Mouse (Mus musculus): ENCODE results near the gene E130309D02Rik. TPM values are rescaled to one million over a fixed set of nuclear protein-coding genes. Genes with fewer than 3 reads are reported as not detected.

The E130309D02Rik gene
- polyA plus RNA-seq, 2 experiments: 12.7 to 13.7 TPM

GRCm38 (mm10) chr5:143359263-143359662, 44.1 kb upstream of the E130309D02Rik start:
- no peak for ATAC-seq (ENCODE audit: insufficient read depth)
- H3K27me3 ChIP-seq (ENCODE audit: control insufficient read depth, insufficient read depth, low read length): peaks cover 29% of the 10 kb centered on the region
- 26% methylated on average over 7 of the region's 7 CpGs for WGBS (ENCODE audit: insufficient replicate concordance)

DNA sequence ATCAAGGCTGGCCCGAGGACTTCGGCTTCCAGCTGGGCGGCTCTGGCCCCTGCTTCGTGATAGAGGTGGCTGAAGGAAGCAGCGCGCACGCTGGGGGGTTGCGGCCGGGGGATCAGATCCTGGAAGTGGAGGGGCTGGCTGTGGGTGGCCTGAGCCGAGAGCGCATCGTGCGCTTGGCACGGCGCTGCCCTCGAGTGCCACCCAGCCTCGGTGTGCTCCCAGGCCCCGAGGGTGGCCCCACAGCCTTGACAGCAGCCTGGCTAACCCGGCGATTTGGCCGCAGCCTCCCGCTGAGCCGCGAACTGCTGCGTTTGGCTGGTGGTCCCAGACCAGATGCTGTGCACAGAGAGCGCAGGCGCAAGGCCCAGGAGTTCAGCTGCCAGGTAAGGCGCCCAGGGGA, 42.4 kb upstream of the E130309D02Rik start:
- no peak overlapping the region for H3K9ac ChIP-seq (replicated peaks)
- DNase-seq (ENCODE audit: low read depth in 3 of 3, low spot score in 3 of 3) (no peak), ATAC-seq (ENCODE audit: insufficient read depth) (no peak)
- no peaks in the 10 kb centered on the region for H3K36me3 ChIP-seq (replicated peaks; ENCODE audit: control insufficient read depth, insufficient read depth, low read depth)
- no peak overlapping the region for H3K4me3 ChIP-seq (ENCODE audit: insufficient read depth in 1 of 2, low read depth in 2 of 2, low read length in 2 of 2)
- H3K4me1 ChIP-seq (replicated peaks; ENCODE audit: control insufficient read depth in 2 of 2, insufficient read depth in 2 of 2, low read length in 1 of 2): no peaks in the 10 kb centered on the region
- TF ChIP-seq CTCF (IDR thresholded peaks at IDR 0.05; ENCODE audit: low read depth): no peak
- TF ChIP-seq EP300 (IDR thresholded peaks at IDR 0.05; ENCODE audit: low read depth): no peak
- 6% methylated on average over 28 of the region's 28 CpGs for WGBS (ENCODE audit: insufficient replicate concordance)
- H3K9me3 ChIP-seq (ENCODE audit: control insufficient read depth, low read length): no peaks in the 10 kb centered on the region
- H3K27me3 ChIP-seq (ENCODE audit: control insufficient read depth, insufficient read depth, low read length): peaks cover 18% of the 10 kb centered on the region
- H3K4me2 ChIP-seq (ENCODE audit: low read depth): no peak overlapping the region
- H3K27ac ChIP-seq: no peak overlapping the region

More at GRCm38 (mm10) chr5:143359263-143359662, 44.1 kb upstream of the E130309D02Rik start:
- Histone ChIP-seq H3K4me2 (ENCODE audit: low read depth) (no peak overlapping the region), H3K27ac (no peak overlapping the region), H3K9ac (replicated peaks) (no peak overlapping the region), H3K9me3 (ENCODE audit: control insufficient read depth, low read length) (no peaks in the 10 kb centered on the region), H3K4me1 (replicated peaks; ENCODE audit: control insufficient read depth in 2 of 2, insufficient read depth in 2 of 2, low read length in 1 of 2) (no peaks in the 10 kb centered on the region), H3K4me3 (ENCODE audit: insufficient read depth in 1 of 2, low read depth in 2 of 2, low read length in 2 of 2) (no peak overlapping the region), H3K36me3 (replicated peaks; ENCODE audit: control insufficient read depth, insufficient read depth, low read depth) (no peaks in the 10 kb centered on the region)
- TF ChIP-seq EP300 (IDR thresholded peaks at IDR 0.05; ENCODE audit: low read depth) (no peak), CTCF (IDR thresholded peaks at IDR 0.05; ENCODE audit: low read depth) (no peak)
- DNase-seq (ENCODE audit: low read depth in 3 of 3, low spot score in 3 of 3): no peak

DNA sequence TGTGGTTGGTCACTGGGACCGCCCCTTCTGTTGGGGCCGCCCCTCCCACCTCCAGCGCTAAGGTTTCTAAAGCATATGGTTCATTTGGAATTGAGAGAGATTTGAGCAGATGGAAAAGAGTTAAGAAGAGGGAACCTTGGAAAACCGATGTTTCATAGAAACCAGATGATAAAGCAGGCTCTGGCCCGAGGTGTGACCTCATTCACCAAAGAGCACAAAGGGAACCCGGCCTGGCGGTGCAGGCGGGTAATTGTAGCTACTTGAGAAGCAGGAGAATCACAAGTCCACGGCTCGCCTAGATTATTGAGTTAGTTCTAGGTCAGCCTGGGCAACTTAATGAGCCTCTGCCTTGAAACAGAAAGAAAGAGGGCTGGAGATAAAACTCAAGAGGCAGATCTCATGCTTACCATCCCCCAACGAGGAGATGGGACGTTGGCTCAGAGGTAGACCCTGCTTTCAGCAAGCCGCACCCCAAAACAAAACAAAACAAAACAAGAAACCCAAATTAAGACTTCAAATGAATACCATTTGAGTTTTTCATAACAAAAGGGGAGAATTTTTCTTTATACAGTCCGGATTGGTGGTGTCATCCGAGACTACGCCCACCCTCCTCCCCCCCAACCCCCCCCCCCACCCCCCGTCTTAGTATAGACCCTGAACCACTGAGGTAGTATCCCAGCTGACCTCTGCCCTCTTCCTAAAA, 41.7 kb upstream of the E130309D02Rik start, which contains the start of gene Grid2ip:
Gene Grid2ip, plus strand, starts transcription at position 653 of the 703 bp plus-strand sequence.
- ATAC-seq (ENCODE audit: insufficient read depth) (no peak), DNase-seq (ENCODE audit: low read depth in 3 of 3, low spot score in 3 of 3) (no peak)
- no peak within 1 kb of the TSS for H3K4me3 ChIP-seq (ENCODE audit: insufficient read depth in 1 of 2, low read depth in 2 of 2, low read length in 2 of 2)
- WGBS (ENCODE audit: insufficient replicate concordance): 16% methylated on average over 17 of the region's 17 CpGs
- no peaks in the 10 kb centered on the region for H3K9me3 ChIP-seq (ENCODE audit: control insufficient read depth, low read length)
- H3K27me3 ChIP-seq (ENCODE audit: control insufficient read depth, insufficient read depth, low read length): peaks cover 18% of the 10 kb centered on the region
- no peak within 1 kb of the TSS for H3K4me2 ChIP-seq (ENCODE audit: low read depth)
- no peaks in the 10 kb centered on the region for H3K4me1 ChIP-seq (replicated peaks; ENCODE audit: control insufficient read depth in 2 of 2, insufficient read depth in 2 of 2, low read length in 1 of 2)
- no peaks in the 10 kb centered on the region for H3K36me3 ChIP-seq (replicated peaks; ENCODE audit: control insufficient read depth, insufficient read depth, low read depth)
- H3K27ac ChIP-seq: no peak within 1 kb of the TSS
- no peak within 1 kb of the TSS for H3K9ac ChIP-seq (replicated peaks)
- no peak for TF ChIP-seq CTCF (IDR thresholded peaks at IDR 0.05; ENCODE audit: low read depth)
- no peak for TF ChIP-seq EP300 (IDR thresholded peaks at IDR 0.05; ENCODE audit: low read depth)

DNA sequence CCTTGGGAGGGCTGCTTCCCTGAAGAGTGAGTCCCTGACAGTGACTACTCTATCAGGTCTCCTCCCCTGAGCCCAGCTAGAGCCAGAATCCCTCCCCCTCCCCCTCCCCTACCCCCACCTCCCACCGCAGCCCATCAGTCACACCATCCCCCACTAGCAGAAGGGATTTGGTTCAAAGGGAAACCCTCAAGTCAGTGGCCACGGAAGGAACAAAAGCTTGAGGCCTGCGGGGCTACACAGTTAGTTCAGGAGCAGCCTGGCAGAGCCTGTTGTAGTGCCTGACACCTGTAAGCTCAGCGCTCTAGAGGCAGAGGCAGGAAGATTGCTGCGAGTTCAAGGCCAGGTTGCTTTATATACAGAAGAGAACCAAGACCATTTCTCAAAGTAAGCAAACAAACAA, 40.9 kb upstream of the E130309D02Rik start:
- H3K4me1 ChIP-seq (replicated peaks; ENCODE audit: control insufficient read depth in 2 of 2, insufficient read depth in 2 of 2, low read length in 1 of 2): no peaks in the 10 kb centered on the region
- DNase-seq (ENCODE audit: low read depth in 3 of 3, low spot score in 3 of 3) (no peak), ATAC-seq (ENCODE audit: insufficient read depth) (no peak)
- H3K4me2 ChIP-seq (ENCODE audit: low read depth): no peak overlapping the region
- WGBS (ENCODE audit: insufficient replicate concordance): 30% methylated on average over 5 of the region's 5 CpGs
- H3K9me3 ChIP-seq (ENCODE audit: control insufficient read depth, low read length): no peaks in the 10 kb centered on the region
- H3K27ac ChIP-seq: no peak overlapping the region
- H3K9ac ChIP-seq (replicated peaks): no peak overlapping the region
- no peak overlapping the region for H3K4me3 ChIP-seq (ENCODE audit: insufficient read depth in 1 of 2, low read depth in 2 of 2, low read length in 2 of 2)
- TF ChIP-seq EP300 (IDR thresholded peaks at IDR 0.05; ENCODE audit: low read depth) (no peak), CTCF (IDR thresholded peaks at IDR 0.05; ENCODE audit: low read depth) (no peak)
- H3K36me3 ChIP-seq (replicated peaks; ENCODE audit: control insufficient read depth, insufficient read depth, low read depth): no peaks in the 10 kb centered on the region
- H3K27me3 ChIP-seq (ENCODE audit: control insufficient read depth, insufficient read depth, low read length): peaks cover 18% of the 10 kb centered on the region

DNA sequence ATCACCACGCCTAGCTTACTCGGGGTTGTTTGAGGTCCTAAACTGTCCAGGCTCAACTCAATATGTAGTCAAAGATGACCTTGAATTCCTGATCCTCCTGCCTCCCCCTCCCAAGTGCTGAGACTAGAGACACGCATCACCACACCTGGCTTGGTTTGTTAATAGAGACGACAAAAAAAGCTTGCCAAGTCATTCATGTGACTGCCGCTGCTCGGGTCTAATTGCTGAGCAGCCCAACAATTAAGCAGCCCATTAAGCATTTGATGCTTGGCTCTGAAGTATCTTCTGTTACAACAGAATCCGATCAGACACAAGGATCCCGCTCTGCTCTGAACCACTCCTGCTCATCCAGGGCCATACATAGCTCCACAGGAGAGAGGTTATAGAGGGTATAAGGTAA, 31.2 kb upstream of the E130309D02Rik start:
- 64% methylated on average over 8 of the region's 8 CpGs for WGBS (ENCODE audit: insufficient replicate concordance)
- Histone ChIP-seq H3K4me1 (replicated peaks; ENCODE audit: control insufficient read depth in 2 of 2, insufficient read depth in 2 of 2, low read length in 1 of 2) (no peaks in the 10 kb centered on the region), H3K27ac (no peak overlapping the region), H3K4me2 (ENCODE audit: low read depth) (no peak overlapping the region), H3K4me3 (ENCODE audit: insufficient read depth in 1 of 2, low read depth in 2 of 2, low read length in 2 of 2) (no peak overlapping the region), H3K36me3 (replicated peaks; ENCODE audit: control insufficient read depth, insufficient read depth, low read depth) (no peaks in the 10 kb centered on the region), H3K9ac (replicated peaks) (no peak overlapping the region), H3K9me3 (ENCODE audit: control insufficient read depth, low read length) (no peaks in the 10 kb centered on the region), H3K27me3 (ENCODE audit: control insufficient read depth, insufficient read depth, low read length) (no peaks in the 10 kb centered on the region)
- DNase-seq (ENCODE audit: low read depth in 3 of 3, low spot score in 3 of 3): no peak
- ATAC-seq (ENCODE audit: insufficient read depth): no peak
- TF ChIP-seq EP300 (IDR thresholded peaks at IDR 0.05; ENCODE audit: low read depth): no peak
- no peak for TF ChIP-seq CTCF (IDR thresholded peaks at IDR 0.05; ENCODE audit: low read depth)

Measured in liver, embryonic 14.5 days (tissue).